Mouse (Mus musculus) kidney, adult 2 months (tissue): Measurements from ENCODE around the gene Gm9780.
"Not testable (repeated sequence)": the region's sequence is repeated elsewhere in the genome, so short reads cannot be mapped to it uniquely, and the experiment has no call there.

Source experiments
- CTCF ChIP-seq: fragments of 200-500 bp; conservative IDR thresholded peaks from 2 replicates; pipeline ENCODE4 v1.5.1; 2011; ENCODE audit warnings: low read depth, mild to moderate bottlenecking, control low read depth, low read length, moderate library complexity, mixed read lengths; ENCODE audit not compliant: insufficient read depth, insufficient read length
- POLR2A ChIP-seq: fragments of 200-500 bp; IDR thresholded peaks from one replicate; pipeline ENCODE4 v1.6.1; 2011; ENCODE audit warnings: low read depth, low read length, control low read depth

GRCm38 (mm10) chr14:26021555-26021954 is 21.0 kb downstream of the Gm9780 start:
- TF ChIP-seq CTCF, POLR2A: not testable (repeated sequence)
